Mouse (Mus musculus) liver, embryonic 13.5 days (tissue): ENCODE data around the gene Prkce. TPM values are rescaled to one million over a fixed set of nuclear protein-coding genes. Genes with fewer than 3 reads are reported as not detected.

ENCODE experiments used
- ATAC-seq: fragments of 200-750 bp; cut with Nextera tagmentation; 2 replicates; pipeline ENCODE4 v1.8.0; 2017; ENCODE audit warnings: low read depth, mild to moderate bottlenecking, moderate number of reproducible peaks, moderate library complexity
- DNase-seq: peaks from one replicate; pipeline ENCODE4 v3.0.0; 2022
- H3K27ac ChIP-seq: fragments of 300-500 bp; sonication (generic); 2 replicates; pipeline ENCODE4 v1.5.1; 2015; ENCODE audit warnings: moderate library complexity, mild to moderate bottlenecking, inconsistent platforms
- H3K27me3 ChIP-seq: fragments of 300-500 bp; sonication (generic); 2 replicates; pipeline ENCODE4 v1.6.1; 2015; ENCODE audit warnings: mild to moderate bottlenecking, inconsistent platforms
- H3K36me3 ChIP-seq: fragments of 300-500 bp; sonication (generic); 2 replicates; pipeline ENCODE4 v1.6.1; 2015; ENCODE audit warnings: mild to moderate bottlenecking, inconsistent platforms
- H3K4me1 ChIP-seq: fragments of 300-500 bp; sonication (generic); replicated peaks from 2 replicates; pipeline ENCODE4 v1.6.1; 2015; ENCODE audit warnings: inconsistent platforms
- H3K4me2 ChIP-seq: fragments of 300-500 bp; sonication (generic); 2 replicates; pipeline ENCODE4 v1.6.1; 2015; ENCODE audit warnings: inconsistent platforms, mild to moderate bottlenecking, moderate library complexity
- H3K4me3 ChIP-seq: fragments of 300-500 bp; sonication (generic); replicated peaks from 2 replicates; pipeline ENCODE4 v1.5.1; 2015; ENCODE audit warnings: mild to moderate bottlenecking, inconsistent platforms
- H3K9ac ChIP-seq: fragments of 300-500 bp; sonication (generic); 2 replicates; pipeline ENCODE4 v1.6.1; 2015; ENCODE audit warnings: mild to moderate bottlenecking, inconsistent platforms
- H3K9me3 ChIP-seq: fragments of 300-500 bp; sonication (generic); replicated peaks from 2 replicates; pipeline ENCODE4 v1.6.1; 2016; ENCODE audit warnings: inconsistent platforms
- WGBS: fragments of 180-500 bp; shearing (Covaris S2); methylation state at CpG from one replicate; pipeline ENCODE4 v1.1.7; 2015; ENCODE audit not compliant: insufficient replicate concordance; 5-methylcytosine and 5-hydroxymethylcytosine counted together
- polyA plus RNA-seq: library from polyadenylated mRNA; unstranded; fragments of >200 nt; fragmentation: Nextera tagmentation; extraction: Ambion mirVana; gene quantifications from 2 replicates; pipeline ENCODE4 v1.2.1, GENCODE M21; 2015

The Prkce gene
- polyA plus RNA-seq, 1 experiment from 2014 or later, result 0.90 TPM

GRCm38 (mm10) chr17:86444578-86445419 lies 277.2 kb downstream of the Prkce start:
- WGBS, result 39% methylated on average over 15 of the region's 15 CpGs
- H3K4me1 ChIP-seq, result peaks cover 11% of the 10 kb centered on the region
- peak; percentile 83 for ATAC-seq
- H3K9ac ChIP-seq, result no peak overlapping the region
- no peaks in the 10 kb centered on the region for H3K36me3 ChIP-seq
- no peak overlapping the region for H3K4me3 ChIP-seq
- no peak overlapping the region for H3K27ac ChIP-seq
- DNase-seq, result peak; percentile 76
- peak overlapping the region; percentile 6; the same call in 1 of the 2 replicates for H3K4me2 ChIP-seq
- H3K9me3 ChIP-seq, result no peaks in the 10 kb centered on the region
- no peaks in the 10 kb centered on the region for H3K27me3 ChIP-seq

- Histone ChIP-seq H3K27ac (no peak overlapping the region), H3K36me3 (no peaks in the 10 kb centered on the region), H3K4me3 (no peak overlapping the region), H3K9ac (no peak overlapping the region), H3K27me3 (no peaks in the 10 kb centered on the region), H3K4me1 (peaks cover 11% of the 10 kb centered on the region), H3K9me3 (no peaks in the 10 kb centered on the region), H3K4me2 (no peak overlapping the region; the same call in 1 of the 2 replicates)
- 70% methylated on average over 3 of the region's 3 CpGs for WGBS
- no peak for ATAC-seq
- no peak for DNase-seq
Measured at GRCm38 (mm10) chr17:86445420-86445720, 277.8 kb downstream of the Prkce start.

GRCm38 (mm10) chr17:86445900-86446299 lies 278.3 kb downstream of the Prkce start:
- no peak overlapping the region for H3K27ac ChIP-seq
- no peak overlapping the region for H3K9ac ChIP-seq
- no peak overlapping the region for H3K4me3 ChIP-seq
- no peak for DNase-seq
- peaks cover 11% of the 10 kb centered on the region for H3K4me1 ChIP-seq
- ATAC-seq, result no peak
- H3K4me2 ChIP-seq, result no peak overlapping the region
- no peaks in the 10 kb centered on the region for H3K27me3 ChIP-seq
- no peaks in the 10 kb centered on the region for H3K9me3 ChIP-seq
- no peaks in the 10 kb centered on the region for H3K36me3 ChIP-seq
- WGBS, result 79% methylated on average over 5 of the region's 5 CpGs

GRCm38 (mm10) chr17:86447101-86447598 lies 279.6 kb downstream of the Prkce start:
- Histone ChIP-seq H3K9ac (no peak overlapping the region), H3K4me3 (no peak overlapping the region), H3K4me2 (no peak overlapping the region), H3K27me3 (no peaks in the 10 kb centered on the region), H3K9me3 (no peaks in the 10 kb centered on the region), H3K4me1 (peaks cover 11% of the 10 kb centered on the region), H3K36me3 (no peaks in the 10 kb centered on the region), H3K27ac (no peak overlapping the region)
- no peak for DNase-seq
- ATAC-seq, result no peak
- 43% methylated on average over 4 of the region's 4 CpGs for WGBS

GRCm38 (mm10) chr17:86452934-86453333 lies 285.3 kb downstream of the Prkce start:
- ATAC-seq (no peak), DNase-seq (no peak)
- 65% methylated on average over 4 of the region's 4 CpGs for WGBS
- Histone ChIP-seq H3K9me3 (no peaks in the 10 kb centered on the region), H3K36me3 (no peaks in the 10 kb centered on the region), H3K4me3 (no peak overlapping the region), H3K4me1 (no peaks in the 10 kb centered on the region), H3K27ac (no peak overlapping the region), H3K4me2 (no peak overlapping the region), H3K27me3 (no peaks in the 10 kb centered on the region), H3K9ac (no peak overlapping the region)

GRCm38 (mm10) chr17:86453673-86454350 lies 286.2 kb downstream of the Prkce start:
- WGBS, result 69% methylated on average over 14 of the region's 14 CpGs
- H3K9me3 ChIP-seq, result no peaks in the 10 kb centered on the region
- DNase-seq (no peak), ATAC-seq (no peak)
- no peak overlapping the region for H3K4me2 ChIP-seq
- H3K4me3 ChIP-seq, result no peak overlapping the region
- no peaks in the 10 kb centered on the region for H3K4me1 ChIP-seq
- H3K27me3 ChIP-seq, result no peaks in the 10 kb centered on the region
- no peak overlapping the region for H3K27ac ChIP-seq
- H3K9ac ChIP-seq, result no peak overlapping the region
- no peaks in the 10 kb centered on the region for H3K36me3 ChIP-seq

GRCm38 (mm10) chr17:86454351-86454706 lies 286.7 kb downstream of the Prkce start:
- no peaks in the 10 kb centered on the region for H3K4me1 ChIP-seq
- 74% methylated on average over 3 of the region's 3 CpGs for WGBS
- no peak overlapping the region for H3K9ac ChIP-seq
- ATAC-seq, result no peak
- H3K4me3 ChIP-seq, result no peak overlapping the region
- H3K27ac ChIP-seq, result no peak overlapping the region
- H3K27me3 ChIP-seq, result no peaks in the 10 kb centered on the region
- H3K9me3 ChIP-seq, result no peaks in the 10 kb centered on the region
- H3K36me3 ChIP-seq, result no peaks in the 10 kb centered on the region
- no peak for DNase-seq
- no peak overlapping the region for H3K4me2 ChIP-seq

GRCm38 (mm10) chr17:86456512-86456911 lies 288.9 kb downstream of the Prkce start:
- Histone ChIP-seq H3K4me3 (no peak overlapping the region), H3K4me2 (no peak overlapping the region), H3K9ac (no peak overlapping the region), H3K27me3 (no peaks in the 10 kb centered on the region), H3K9me3 (no peaks in the 10 kb centered on the region), H3K36me3 (no peaks in the 10 kb centered on the region), H3K27ac (no peak overlapping the region), H3K4me1 (no peaks in the 10 kb centered on the region)
- DNase-seq (no peak), ATAC-seq (no peak)
- WGBS, result 72% methylated on average over 6 of the region's 6 CpGs

- DNase-seq (no peak), ATAC-seq (no peak)
- H3K9me3 ChIP-seq, result no peaks in the 10 kb centered on the region
- WGBS, result 67% methylated on average over 11 of the region's 11 CpGs
- H3K4me3 ChIP-seq, result no peak overlapping the region
- H3K4me2 ChIP-seq, result no peak overlapping the region
- H3K36me3 ChIP-seq, result no peaks in the 10 kb centered on the region
- no peak overlapping the region for H3K27ac ChIP-seq
- 0 out of 2 replicates have a peak, but pooled peaks cover 1% of the 10 kb centered on the region for H3K4me1 ChIP-seq
- no peaks in the 10 kb centered on the region for H3K27me3 ChIP-seq
- no peak overlapping the region for H3K9ac ChIP-seq
Measured at GRCm38 (mm10) chr17:86458302-86458980, 290.9 kb downstream of the Prkce start.

- ATAC-seq, result no peak
- no peak overlapping the region for H3K4me3 ChIP-seq
- H3K36me3 ChIP-seq, result no peaks in the 10 kb centered on the region
- no peaks in the 10 kb centered on the region for H3K9me3 ChIP-seq
- no peak overlapping the region for H3K27ac ChIP-seq
- DNase-seq, result no peak
- H3K4me1 ChIP-seq, result peaks cover 9% of the 10 kb centered on the region
- H3K27me3 ChIP-seq, result no peaks in the 10 kb centered on the region
- no peak overlapping the region for H3K4me2 ChIP-seq
- 65% methylated on average over 17 of the region's 17 CpGs for WGBS
- H3K9ac ChIP-seq, result no peak overlapping the region
Measured at GRCm38 (mm10) chr17:86460645-86461430, 293.3 kb downstream of the Prkce start.

- peaks cover 23% of the 10 kb centered on the region for H3K4me1 ChIP-seq
- H3K9ac ChIP-seq, result no peak overlapping the region
- no peak overlapping the region for H3K4me3 ChIP-seq
- H3K27me3 ChIP-seq, result no peaks in the 10 kb centered on the region
- no peak overlapping the region for H3K4me2 ChIP-seq
- H3K36me3 ChIP-seq, result no peaks in the 10 kb centered on the region
- DNase-seq (no peak), ATAC-seq (no peak)
- no peak overlapping the region for H3K27ac ChIP-seq
- H3K9me3 ChIP-seq, result no peaks in the 10 kb centered on the region
- 53% methylated on average over 3 of the region's 3 CpGs for WGBS
Measured at GRCm38 (mm10) chr17:86463369-86463768, 295.8 kb downstream of the Prkce start.
